Mouse (Mus musculus) liver, embryonic 18 days (tissue): ENCODE data around the gene Acta2. TPM values are rescaled to one million over a fixed set of nuclear protein-coding genes. Genes with fewer than 3 reads are reported as not detected.

ENCODE experiments used
- polyA plus RNA-seq: library from polyadenylated mRNA; depleted of rRNA; stranded (reverse); fragments of >200 nt; gene quantifications from 2 replicates; pipeline ENCODE4 v1.2.3, GENCODE M21; 2012; rRNA removed

Acta2 gene
- 23.9 and 32.2 TPM in 2 replicates for polyA plus RNA-seq

DNA sequence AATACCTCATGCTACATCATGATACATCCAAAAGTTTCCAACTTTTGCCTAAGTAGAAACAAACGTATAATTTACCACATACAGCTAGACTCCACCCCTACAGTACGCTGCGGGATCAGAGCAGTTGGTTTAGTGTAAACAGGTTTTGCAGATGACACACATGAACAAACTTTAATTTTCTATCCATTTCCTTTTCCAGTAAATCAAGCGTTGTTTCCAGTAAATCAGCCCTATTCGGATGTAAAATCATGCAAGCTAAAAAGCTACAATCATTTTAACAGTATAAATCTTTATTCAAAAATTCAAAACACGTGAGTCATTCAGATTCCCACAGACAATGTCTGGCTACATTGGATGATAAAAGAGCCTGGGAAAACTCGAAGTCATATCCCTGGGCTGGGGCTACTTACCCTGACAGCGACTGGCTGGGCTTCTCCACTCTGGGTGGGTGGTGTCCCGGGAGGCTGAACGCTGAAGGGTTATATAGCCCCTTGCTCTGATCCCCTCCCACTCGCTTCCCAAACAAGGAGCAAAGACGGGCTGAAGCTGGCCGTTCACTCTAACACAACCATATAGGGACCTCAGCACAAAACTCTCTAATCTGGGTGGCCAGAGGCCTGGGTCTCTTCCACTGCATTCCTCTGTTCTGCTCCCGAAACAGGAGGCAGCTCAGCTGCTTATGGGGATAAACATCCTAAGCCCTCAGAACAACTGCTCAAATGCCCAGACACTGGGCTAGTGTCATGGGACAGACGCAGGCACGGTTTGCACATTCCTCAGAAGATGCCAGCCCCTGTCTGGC lies at the start of gene Acta2:
Acta2 (minus strand) TSS at position 711 of the 802 bp plus-strand sequence.

GRCm38 (mm10) chr19:34289948-34290789 lies 34.8 kb upstream of the Acta2 start, which contains the start of gene Fas:
Gene Fas, plus strand, starts transcription at chr19:34290666.

DNA sequence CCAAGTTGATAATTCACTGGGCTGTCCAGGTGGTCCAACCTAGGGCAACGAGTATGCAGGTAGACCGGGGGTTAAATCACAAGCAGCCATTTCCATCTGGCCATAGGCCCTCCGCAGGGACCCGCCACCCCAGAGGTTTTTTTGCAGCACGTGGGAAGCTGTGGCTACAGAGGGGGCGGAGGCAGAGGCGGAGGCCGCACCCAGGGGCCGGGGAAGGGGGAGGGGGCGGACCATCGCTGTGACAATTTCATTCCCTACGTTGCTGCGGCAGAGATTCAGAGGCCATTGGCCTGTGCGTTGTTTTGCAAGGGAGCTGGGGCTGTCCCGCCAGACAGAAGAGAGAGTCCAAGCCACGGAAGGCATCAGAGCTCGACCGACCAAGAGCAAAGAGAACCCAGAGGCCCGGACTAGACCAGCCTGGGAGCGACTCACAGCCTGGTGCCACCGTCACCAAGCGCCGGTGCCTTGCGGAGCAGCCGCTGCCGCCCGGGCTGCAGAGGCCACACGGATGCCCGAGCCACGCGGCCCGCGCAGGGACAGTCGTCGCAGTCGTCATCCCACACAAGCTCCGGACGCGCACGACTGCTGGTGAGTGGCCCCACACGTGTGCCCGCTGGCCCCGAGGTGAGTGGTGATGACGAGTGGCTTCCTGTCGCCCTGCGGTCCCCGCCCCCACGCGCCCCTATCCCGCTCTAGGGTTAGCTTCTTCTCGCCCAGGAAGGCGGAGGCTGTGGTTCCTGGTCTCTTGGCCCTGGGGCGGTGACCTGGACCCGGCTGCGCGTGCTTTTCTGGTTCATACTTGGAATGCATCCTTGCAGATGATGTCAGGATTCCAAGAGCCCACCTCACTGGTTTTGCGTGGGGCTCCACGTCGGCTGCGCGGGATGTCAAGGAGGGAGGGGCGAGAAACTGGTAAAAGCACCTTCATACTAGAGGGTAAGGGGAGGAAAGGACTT lies 63.1 kb downstream of the Acta2 start, which contains the start of gene Stambpl1:
Stambpl1 (plus strand) TSS at position 222 of the 956 bp plus-strand sequence.

Other genes starting within 250 kb of the Acta2 start
- not detected in 2 replicates for gene Lipk, start 247.3 kb downstream of the Acta2 start, polyA plus RNA-seq
- gene Lipn, start 188.2 kb downstream of the Acta2 start, polyA plus RNA-seq, result not detected in 2 replicates
- gene Lipm, start 154.7 kb downstream of the Acta2 start, polyA plus RNA-seq, result not detected in 2 replicates
- gene Ankrd22, start 89.5 kb downstream of the Acta2 start, polyA plus RNA-seq, result 3.5 and 4.0 TPM in 2 replicates
- gene Stambpl1, start 63.4 kb downstream of the Acta2 start, polyA plus RNA-seq, result 8.2 and 8.3 TPM in 2 replicates
- 12.1 and 12.7 TPM in 2 replicates for gene Fas, start 35.1 kb upstream of the Acta2 start, polyA plus RNA-seq
- 0.14 and 0.22 TPM in 2 replicates for gene Ch25h, start 219.6 kb upstream of the Acta2 start, polyA plus RNA-seq